Mouse (Mus musculus) forebrain, embryonic 11.5 days (tissue): Measurements from ENCODE around the gene Zfp991. TPM values are rescaled to one million over a fixed set of nuclear protein-coding genes. Genes with fewer than 3 reads are reported as not detected.
A peak's percentile ranks its signal among the peaks of the same experiment; 100 is the strongest.
"Not testable (repeated sequence)": the region's sequence is repeated elsewhere in the genome, so short reads cannot be mapped to it uniquely, and the experiment has no call there.

Experiments
- ATAC-seq: fragments of 200-750 bp; cut with Nextera tagmentation; replicated peaks from 2 replicates; pipeline ENCODE4 v1.8.0; 2017; ENCODE audit warnings: moderate TSS enrichment; ENCODE audit not compliant: low FRiP score
- DNase-seq: peaks from one replicate; pipeline ENCODE4 v3.0.0-alpha.2; 2017; ENCODE audit warnings: low spot score
- H3K27ac ChIP-seq: fragments of 300-500 bp; sonication (generic); 2 replicates; pipeline ENCODE4 v1.5.1; 2014; ENCODE audit warnings: low read depth, low read length
- H3K27me3 ChIP-seq: fragments of 300-500 bp; sonication (generic); 2 replicates; pipeline ENCODE4 v1.6.1; 2014; ENCODE audit warnings: mild to moderate bottlenecking, low read length, mixed read lengths; ENCODE audit not compliant: control insufficient read depth, insufficient read depth
- H3K36me3 ChIP-seq: fragments of 300-500 bp; sonication (generic); 2 replicates; pipeline ENCODE4 v1.6.1; 2014; ENCODE audit warnings: mild to moderate bottlenecking, low read length, moderate library complexity, mixed read lengths; ENCODE audit not compliant: control insufficient read depth, insufficient read depth
- H3K4me1 ChIP-seq: fragments of 300-500 bp; sonication (generic); replicated peaks from 2 replicates; pipeline ENCODE4 v1.6.1; 2014; ENCODE audit warnings: low read length, mixed read lengths; ENCODE audit not compliant: control insufficient read depth, insufficient read depth
- H3K4me2 ChIP-seq: fragments of 300-500 bp; sonication (generic); 2 replicates; pipeline ENCODE4 v1.6.1; 2014; ENCODE audit warnings: low read depth, mild to moderate bottlenecking, low read length, moderate library complexity, mixed read lengths; ENCODE audit not compliant: severe bottlenecking
- H3K4me3 ChIP-seq: fragments of 300-500 bp; sonication (generic); 2 replicates; pipeline ENCODE4 v1.5.1; 2014; ENCODE audit warnings: low read depth, low read length
- H3K9ac ChIP-seq: fragments of 300-500 bp; sonication (generic); 2 replicates; pipeline ENCODE4 v1.6.1; 2014; ENCODE audit warnings: low read length
- H3K9me3 ChIP-seq: fragments of 300-500 bp; sonication (generic); 2 replicates; pipeline ENCODE4 v1.6.1; 2016; ENCODE audit warnings: low read length, mixed read lengths; ENCODE audit not compliant: control insufficient read depth
- WGBS: fragments of 180-500 bp; shearing (Covaris S2); extraction: QIAGEN DNeasy Blood & Tissue Kit; methylation state at CpG from one replicate; pipeline ENCODE4 v1.1.7; 2014; 5-methylcytosine and 5-hydroxymethylcytosine counted together
- polyA plus RNA-seq: library from polyadenylated mRNA; unstranded; fragments of >200 nt; fragmentation: Nextera tagmentation; extraction: Ambion mirVana; gene quantifications from 2 replicates; pipeline ENCODE4 v1.2.1, GENCODE M21; 2014

The Zfp991 gene
- polyA plus RNA-seq, 1 experiment from 2014 or later = 7.6 TPM

- H3K27ac ChIP-seq, ATAC-seq, H3K4me1 ChIP-seq, H3K9me3 ChIP-seq, H3K27me3 ChIP-seq, H3K36me3 ChIP-seq: not testable (repeated sequence)
- DNase-seq = peak; percentile 44
- peak overlapping the region; percentile 85 for H3K4me2 ChIP-seq
- 20% methylated on average over 4 of the region's 4 CpGs for WGBS
- peak overlapping the region; percentile 85 for H3K9ac ChIP-seq
- H3K4me3 ChIP-seq = peak overlapping the region; percentile 53
These were observed 6.5 kb upstream of the Zfp991 start for GRCm38 (mm10) chr4:147125326-147125725.

GRCm38 (mm10) chr4:147125870-147126269 is 6.0 kb upstream of the Zfp991 start:
- not testable (repeated sequence) for H3K9me3 ChIP-seq, H3K4me3 ChIP-seq, H3K4me2 ChIP-seq, H3K27me3 ChIP-seq, H3K36me3 ChIP-seq, H3K27ac ChIP-seq, H3K4me1 ChIP-seq, H3K9ac ChIP-seq, ATAC-seq
- peak; percentile 46 for DNase-seq
- 88% methylated on average over 4 of the region's 4 CpGs for WGBS

- not testable (repeated sequence) for H3K9me3 ChIP-seq, H3K4me3 ChIP-seq, H3K27ac ChIP-seq, H3K9ac ChIP-seq, H3K4me2 ChIP-seq, H3K36me3 ChIP-seq, ATAC-seq, H3K27me3 ChIP-seq, H3K4me1 ChIP-seq, DNase-seq
- WGBS = 72% methylated on average over 2 of the region's 2 CpGs
These were observed 5.4 kb upstream of the Zfp991 start for GRCm38 (mm10) chr4:147126435-147126834.

- H3K36me3 ChIP-seq, H3K4me3 ChIP-seq, H3K9me3 ChIP-seq, H3K4me2 ChIP-seq, H3K27me3 ChIP-seq, H3K9ac ChIP-seq, H3K27ac ChIP-seq, DNase-seq, ATAC-seq, H3K4me1 ChIP-seq: not testable (repeated sequence)
- WGBS = 92% methylated on average over 2 of the region's 2 CpGs
These were observed 4.7 kb upstream of the Zfp991 start for GRCm38 (mm10) chr4:147127137-147127536.

- not testable (repeated sequence) for H3K4me2 ChIP-seq, H3K27ac ChIP-seq, H3K27me3 ChIP-seq, H3K4me1 ChIP-seq, H3K9me3 ChIP-seq, H3K9ac ChIP-seq, H3K4me3 ChIP-seq, DNase-seq, ATAC-seq, H3K36me3 ChIP-seq
These were observed 3.7 kb upstream of the Zfp991 start for GRCm38 (mm10) chr4:147128152-147128551.

GRCm38 (mm10) chr4:147133596-147133995 is 1.8 kb downstream of the Zfp991 start:
- not testable (repeated sequence) for H3K9ac ChIP-seq

GRCm38 (mm10) chr4:147141757-147142156 is 9.9 kb downstream of the Zfp991 start:
- H3K4me3 ChIP-seq, H3K4me1 ChIP-seq, H3K9me3 ChIP-seq, H3K36me3 ChIP-seq, DNase-seq, H3K9ac ChIP-seq, H3K27me3 ChIP-seq, H3K4me2 ChIP-seq, H3K27ac ChIP-seq: not testable (repeated sequence)
- peak; percentile 61 for ATAC-seq
- WGBS = 76% methylated on average over 4 of the region's 4 CpGs

More at GRCm38 (mm10) chr4:147133596-147133995, 1.8 kb downstream of the Zfp991 start:
- DNase-seq, ATAC-seq, H3K27ac ChIP-seq, H3K4me1 ChIP-seq, H3K9me3 ChIP-seq, H3K4me2 ChIP-seq, H3K27me3 ChIP-seq, H3K36me3 ChIP-seq, H3K4me3 ChIP-seq: not testable (repeated sequence)
- WGBS = 58% methylated on average over 2 of the region's 2 CpGs

GRCm38 (mm10) chr4:147165282-147165681 is 33.4 kb downstream of the Zfp991 start:
- H3K27ac ChIP-seq, H3K4me3 ChIP-seq, H3K9ac ChIP-seq, H3K4me1 ChIP-seq, H3K27me3 ChIP-seq, ATAC-seq, H3K4me2 ChIP-seq, H3K36me3 ChIP-seq, H3K9me3 ChIP-seq, DNase-seq: not testable (repeated sequence)
- 97% methylated on average over 2 of the region's 2 CpGs for whole genome bisulfite sequencing

GRCm38 (mm10) chr4:147170547-147170946 is 38.7 kb downstream of the Zfp991 start:
- not testable (repeated sequence) for ATAC-seq, H3K4me1 ChIP-seq, H3K9me3 ChIP-seq, H3K9ac ChIP-seq, DNase-seq, H3K4me3 ChIP-seq, H3K4me2 ChIP-seq, H3K36me3 ChIP-seq, H3K27ac ChIP-seq, H3K27me3 ChIP-seq
- 96% methylated on average over 2 of the region's 2 CpGs for WGBS
